Mouse (Mus musculus) natural killer cell, adult 2 months (primary cell): ENCODE results near the gene Rabep2.

Source experiments
- DNase-seq, 2 experiments: peaks; one replicate each; pipeline ENCODE4 v3.0.0; 2022; ENCODE audit warnings: low spot score in 2 of 2

Gene Rabep2

DNA sequence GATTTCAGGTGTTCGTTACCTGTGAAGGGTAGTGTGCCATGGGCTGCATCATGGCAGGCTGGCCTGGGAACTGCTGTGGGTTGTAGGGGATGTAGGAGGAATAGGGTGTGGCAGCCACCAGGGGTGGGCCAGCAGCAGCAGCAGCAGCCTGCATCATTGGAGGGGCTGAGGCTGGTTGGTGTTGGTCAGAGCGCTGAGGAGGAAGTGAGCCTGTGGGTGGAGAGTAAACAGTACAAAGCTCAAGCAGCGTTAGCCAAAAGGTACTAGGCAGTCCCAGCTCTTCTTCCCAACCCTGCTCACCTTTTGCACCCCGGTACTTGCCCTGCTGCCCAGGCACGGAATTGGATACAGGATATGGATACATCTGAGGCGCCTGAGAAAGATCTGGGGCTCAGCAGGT is 65.6 kb downstream of the Rabep2 start:
- no peak for DNase-seq

DNA sequence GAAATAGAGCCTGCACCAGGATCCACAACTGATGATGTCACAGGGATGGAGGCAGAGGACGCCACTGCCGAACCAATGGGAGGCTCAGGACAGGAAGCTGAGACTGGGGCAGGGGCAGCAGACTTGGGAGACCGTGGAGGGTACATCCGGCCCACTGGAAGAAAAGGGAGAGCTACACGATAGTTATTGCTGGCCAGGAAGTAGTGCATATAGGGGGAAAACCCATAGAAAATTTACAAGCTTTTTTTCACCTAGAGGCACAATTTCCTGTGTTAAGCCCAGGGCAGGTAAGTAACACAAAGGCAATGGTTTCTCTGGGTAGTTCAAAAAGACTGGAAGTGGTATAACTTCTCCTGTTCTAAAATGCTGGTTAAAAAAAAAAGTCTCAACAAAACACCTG is 67.9 kb downstream of the Rabep2 start:
- no peak for DNase-seq

DNA sequence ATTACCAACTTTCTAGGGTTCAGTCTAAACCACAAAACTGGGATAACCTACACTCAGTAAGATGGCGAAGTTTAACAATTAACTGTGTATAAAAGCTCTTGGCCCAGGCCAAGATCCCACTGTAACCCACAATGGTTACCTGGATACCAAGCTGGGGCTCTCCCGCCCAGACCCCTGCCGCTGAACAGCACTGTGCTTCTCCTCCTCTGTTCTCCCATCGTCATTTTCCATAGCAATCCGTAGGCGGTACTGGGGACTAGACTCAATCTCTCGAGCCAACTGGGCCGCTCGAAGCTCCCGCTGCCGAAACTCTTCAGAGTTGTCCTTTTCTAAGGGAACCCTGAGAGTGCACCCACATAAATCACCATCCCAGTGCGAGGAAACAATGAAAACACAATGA is 69.4 kb downstream of the Rabep2 start:
- DNase-seq: no peak
